Mouse (Mus musculus): ENCODE measurements around the gene Cox17. TPM values are rescaled to one million over a fixed set of nuclear protein-coding genes. Genes with fewer than 3 reads are reported as not detected.
A peak's percentile ranks its signal among the peaks of the same experiment; 100 is the strongest.

Gene Cox17
- polyA plus RNA-seq, 1 experiment = 653 TPM

GRCm38 (mm10) chr16:38360317-38360716 is 13.5 kb downstream of the Cox17 start:
- H3K27me3 ChIP-seq (ENCODE audit: control insufficient read depth, insufficient read depth, insufficient read length) = no peaks in the 10 kb centered on the region
- H3K4me2 ChIP-seq (ENCODE audit: low read depth) = peak overlapping the region; percentile 42
- TF ChIP-seq TCF12 (IDR thresholded peaks at IDR 0.05; ENCODE audit: insufficient read depth, poor library complexity, severe bottlenecking) = peak; percentile 80
- TF ChIP-seq CEBPB (IDR thresholded peaks at IDR 0.05; ENCODE audit: insufficient read depth, poor library complexity, severe bottlenecking) = no peak
- peak; percentile 76 to 92 (median 91) for TF ChIP-seq MYOG (IDR thresholded peaks at IDR 0.05; ENCODE audit: control insufficient read depth in 1 of 3, insufficient read depth in 1 of 3, insufficient read length in 2 of 3, low read depth in 2 of 3)
- no peak for TF ChIP-seq E2F4 (IDR thresholded peaks at IDR 0.05; ENCODE audit: insufficient read depth)
- peak; percentile 80 for TF ChIP-seq USF1 (IDR thresholded peaks at IDR 0.05; ENCODE audit: low read depth)
- peak; percentile 84 to 96 (median 91) for TF ChIP-seq MYOD1 (IDR thresholded peaks at IDR 0.05; ENCODE audit: control insufficient read depth in 1 of 3, insufficient read length in 2 of 3, low read depth in 2 of 3)
- TF ChIP-seq POLR2AphosphoS2 (IDR thresholded peaks at IDR 0.05; ENCODE audit: insufficient read length, low read depth) = peak; percentile 28
- H3K79me2 ChIP-seq (ENCODE audit: control insufficient read depth, insufficient read depth) = no peaks in the 10 kb centered on the region
- H3K36me3 ChIP-seq (ENCODE audit: control insufficient read depth, insufficient read depth) = no peaks in the 10 kb centered on the region
- no peak overlapping the region for H3K4me3 ChIP-seq
- H3ac ChIP-seq (ENCODE audit: control insufficient read depth, insufficient read length) = no peak overlapping the region

GRCm38 (mm10) chr16:38361933-38362332 is 15.1 kb downstream of the Cox17 start, which contains the start of gene Popdc2:
Gene Popdc2, plus strand, starts transcription at chr16:38362209.
- Histone ChIP-seq H3ac (ENCODE audit: control insufficient read depth, insufficient read length) (no peak within 1 kb of the TSS), H3K27me3 (ENCODE audit: control insufficient read depth, insufficient read depth, insufficient read length) (no peaks in the 10 kb centered on the region), H3K79me2 (ENCODE audit: control insufficient read depth, insufficient read depth) (peaks cover 7% of the 10 kb centered on the region), H3K4me2 (ENCODE audit: low read depth) (peak within 1 kb of the TSS; percentile 6), H3K4me3 (no peak within 1 kb of the TSS), H3K36me3 (ENCODE audit: control insufficient read depth, insufficient read depth) (no peaks in the 10 kb centered on the region)
- TF ChIP-seq REST (IDR thresholded peaks at IDR 0.05; ENCODE audit: insufficient read depth, insufficient read length) = no peak
- no peak for TF ChIP-seq POLR2AphosphoS2 (IDR thresholded peaks at IDR 0.05; ENCODE audit: insufficient read length, low read depth)
- TF ChIP-seq MYOG (IDR thresholded peaks at IDR 0.05; ENCODE audit: control insufficient read depth in 1 of 3, insufficient read depth in 1 of 3, insufficient read length in 2 of 3, low read depth in 2 of 3) = no peak
- TF ChIP-seq POLR2A (IDR thresholded peaks at IDR 0.05; ENCODE audit: insufficient read length, low read depth) = no peak
- TF ChIP-seq SRF (IDR thresholded peaks at IDR 0.05; ENCODE audit: control insufficient read depth, insufficient read length, low read depth) = no peak
- no peak for TF ChIP-seq MAX (IDR thresholded peaks at IDR 0.05; ENCODE audit: low read depth)
- no peak for TF ChIP-seq CEBPB (IDR thresholded peaks at IDR 0.05; ENCODE audit: insufficient read depth, poor library complexity, severe bottlenecking)
- no peak for TF ChIP-seq TCF12 (IDR thresholded peaks at IDR 0.05; ENCODE audit: insufficient read depth, poor library complexity, severe bottlenecking)
- no peak for TF ChIP-seq USF1 (IDR thresholded peaks at IDR 0.05; ENCODE audit: low read depth)
- no peak for TF ChIP-seq TCF3 (IDR thresholded peaks at IDR 0.05; ENCODE audit: insufficient read length, low read depth)
- TF ChIP-seq E2F4 (IDR thresholded peaks at IDR 0.05; ENCODE audit: insufficient read depth) = no peak
- no peak for TF ChIP-seq MYOD1 (IDR thresholded peaks at IDR 0.05; ENCODE audit: control insufficient read depth in 1 of 3, insufficient read length in 2 of 3, low read depth in 2 of 3)

- Histone ChIP-seq H3K36me3 (ENCODE audit: control insufficient read depth, insufficient read depth) (no peaks in the 10 kb centered on the region), H3ac (ENCODE audit: control insufficient read depth, insufficient read length) (no peak overlapping the region), H3K4me3 (no peak overlapping the region), H3K79me2 (ENCODE audit: control insufficient read depth, insufficient read depth) (peaks cover 7% of the 10 kb centered on the region), H3K27me3 (ENCODE audit: control insufficient read depth, insufficient read depth, insufficient read length) (no peaks in the 10 kb centered on the region), H3K4me2 (ENCODE audit: low read depth) (peak overlapping the region; percentile 6)
- TF ChIP-seq MYOG (IDR thresholded peaks at IDR 0.05; ENCODE audit: control insufficient read depth in 1 of 3, insufficient read depth in 1 of 3, insufficient read length in 2 of 3, low read depth in 2 of 3) (no peak), POLR2AphosphoS2 (IDR thresholded peaks at IDR 0.05; ENCODE audit: insufficient read length, low read depth) (peak; percentile 15)
These were observed 15.9 kb downstream of the Cox17 start for GRCm38 (mm10) chr16:38362493-38363255.

GRCm38 (mm10) chr16:38363256-38363595 is 16.4 kb downstream of the Cox17 start:
- Histone ChIP-seq H3K36me3 (ENCODE audit: control insufficient read depth, insufficient read depth) (no peaks in the 10 kb centered on the region), H3K4me3 (no peak overlapping the region), H3K4me2 (ENCODE audit: low read depth) (peak overlapping the region; percentile 62)

More at GRCm38 (mm10) chr16:38363256-38363595, 16.4 kb downstream of the Cox17 start:
- TF ChIP-seq MYOG (IDR thresholded peaks at IDR 0.05; ENCODE audit: control insufficient read depth in 1 of 3, insufficient read depth in 1 of 3, insufficient read length in 2 of 3, low read depth in 2 of 3) (no peak), POLR2A (IDR thresholded peaks at IDR 0.05; ENCODE audit: insufficient read length, low read depth) (no peak), E2F4 (IDR thresholded peaks at IDR 0.05; ENCODE audit: insufficient read depth) (no peak), TCF12 (IDR thresholded peaks at IDR 0.05; ENCODE audit: insufficient read depth, poor library complexity, severe bottlenecking) (no peak), USF1 (IDR thresholded peaks at IDR 0.05; ENCODE audit: low read depth) (no peak), TCF3 (IDR thresholded peaks at IDR 0.05; ENCODE audit: insufficient read length, low read depth) (no peak), POLR2AphosphoS2 (IDR thresholded peaks at IDR 0.05; ENCODE audit: insufficient read length, low read depth) (no peak), MAX (IDR thresholded peaks at IDR 0.05; ENCODE audit: low read depth) (no peak), SRF (IDR thresholded peaks at IDR 0.05; ENCODE audit: control insufficient read depth, insufficient read length, low read depth) (no peak), MYOD1 (IDR thresholded peaks at IDR 0.05; ENCODE audit: control insufficient read depth in 1 of 3, insufficient read length in 2 of 3, low read depth in 2 of 3) (no peak), REST (IDR thresholded peaks at IDR 0.05; ENCODE audit: insufficient read depth, insufficient read length) (no peak), CEBPB (IDR thresholded peaks at IDR 0.05; ENCODE audit: insufficient read depth, poor library complexity, severe bottlenecking) (no peak)
- Histone ChIP-seq H3K27me3 (ENCODE audit: control insufficient read depth, insufficient read depth, insufficient read length) (no peaks in the 10 kb centered on the region), H3ac (ENCODE audit: control insufficient read depth, insufficient read length) (no peak overlapping the region), H3K79me2 (ENCODE audit: control insufficient read depth, insufficient read depth) (peaks cover 7% of the 10 kb centered on the region)
